Mouse (Mus musculus): ENCODE results near the gene Bcl9.

DNA sequence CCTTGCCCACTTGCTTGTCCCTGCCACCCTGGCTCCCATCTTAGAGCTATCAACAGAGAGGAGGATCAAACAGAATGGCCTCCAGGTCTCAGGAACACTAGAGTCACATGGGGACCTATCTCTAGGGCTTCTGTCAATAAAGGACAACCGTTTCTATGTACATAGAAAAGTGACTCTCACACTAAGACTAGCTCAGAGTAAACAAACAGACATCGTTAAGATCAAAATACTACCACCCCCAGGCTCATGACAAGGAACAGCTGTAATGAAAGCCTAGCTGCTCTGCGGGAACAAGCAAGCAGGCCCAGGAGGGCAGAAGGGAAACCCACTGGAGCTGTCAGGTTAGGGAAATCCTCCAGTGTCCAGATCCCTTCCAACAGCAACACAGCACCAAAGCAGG lies 82.2 kb downstream of the Bcl9 start:
- TF ChIP-seq CTCF (IDR thresholded peaks at IDR 0.05; ENCODE audit: borderline replicate concordance, insufficient read depth, low read depth, low read length) (no peak), POLR2A (IDR thresholded peaks at IDR 0.05; ENCODE audit: borderline replicate concordance, insufficient read depth, low read length) (no peak)

Data from cerebellum, adult 2 months (tissue).